Mouse (Mus musculus) mouse trophoblast stem cell (cell line): ENCODE measurements around the gene Pnrc2.

Experiments used
- in situ Hi-C, 2 experiments: fragments of 300-500 bp; cut with MseI, MboI; formaldehyde crosslinking; loops; 2 replicates in 1 of 2; 3 replicates in 1 of 2; pipeline ENCODE4 v1.15.1; 2025

Gene Pnrc2

DNA sequence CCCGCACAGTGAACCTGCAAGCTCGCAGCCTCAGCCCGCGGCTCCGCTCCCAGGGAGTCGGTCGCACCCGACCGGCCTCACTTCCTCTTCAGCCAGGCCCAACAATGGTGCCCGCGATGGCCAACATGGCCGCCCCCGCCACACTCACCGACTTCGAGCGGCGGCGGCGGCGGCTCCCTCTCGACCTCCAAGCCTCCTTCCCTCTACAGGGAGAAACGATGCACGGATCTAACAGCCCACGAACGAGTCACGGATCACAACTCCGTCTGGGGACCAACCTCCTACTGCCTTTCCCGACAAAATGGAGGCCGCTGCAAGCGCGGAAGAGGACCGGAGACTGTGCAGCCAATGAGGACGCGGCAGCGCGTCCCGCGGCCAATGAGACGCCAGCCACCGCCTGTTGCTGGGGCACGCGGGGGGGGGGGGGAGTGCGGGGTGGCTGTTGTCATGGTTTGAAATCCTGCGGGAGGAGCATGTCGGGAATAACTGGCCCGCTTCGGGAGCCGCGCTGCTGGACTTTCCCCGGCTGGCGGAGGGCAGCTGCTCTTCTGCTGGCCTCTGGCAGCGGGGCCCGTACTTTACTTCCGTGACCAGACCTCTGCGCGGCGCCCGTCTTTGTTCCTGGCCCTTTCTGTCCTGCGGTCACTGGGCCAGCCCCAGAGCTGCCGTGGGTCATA, at the start of gene Pnrc2:
TSS of gene Pnrc2 (minus strand) at position 325 of the 677 bp plus-strand sequence.
- in situ Hi-C loops, result no loop called here

DNA sequence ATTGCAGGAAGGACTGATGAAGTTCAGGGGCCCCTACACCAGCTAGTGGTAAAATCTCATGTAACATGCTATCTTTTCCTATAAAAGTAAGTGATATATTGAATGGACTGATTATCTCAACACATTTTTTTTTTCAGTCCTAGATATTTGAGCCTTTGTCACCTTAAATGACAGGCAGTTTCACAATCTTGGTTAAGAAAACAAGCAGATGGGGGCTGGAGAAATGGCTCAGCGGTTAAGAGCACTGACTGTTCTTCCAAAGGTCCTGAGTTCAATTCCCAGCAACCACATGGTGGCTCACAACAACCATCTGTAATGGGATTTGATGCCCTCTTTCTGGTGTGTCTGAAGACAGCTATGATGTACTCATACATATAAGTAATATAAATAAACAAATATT, 48.5 kb upstream of the Pnrc2 start:
- in situ Hi-C loops, result no loop called here

DNA sequence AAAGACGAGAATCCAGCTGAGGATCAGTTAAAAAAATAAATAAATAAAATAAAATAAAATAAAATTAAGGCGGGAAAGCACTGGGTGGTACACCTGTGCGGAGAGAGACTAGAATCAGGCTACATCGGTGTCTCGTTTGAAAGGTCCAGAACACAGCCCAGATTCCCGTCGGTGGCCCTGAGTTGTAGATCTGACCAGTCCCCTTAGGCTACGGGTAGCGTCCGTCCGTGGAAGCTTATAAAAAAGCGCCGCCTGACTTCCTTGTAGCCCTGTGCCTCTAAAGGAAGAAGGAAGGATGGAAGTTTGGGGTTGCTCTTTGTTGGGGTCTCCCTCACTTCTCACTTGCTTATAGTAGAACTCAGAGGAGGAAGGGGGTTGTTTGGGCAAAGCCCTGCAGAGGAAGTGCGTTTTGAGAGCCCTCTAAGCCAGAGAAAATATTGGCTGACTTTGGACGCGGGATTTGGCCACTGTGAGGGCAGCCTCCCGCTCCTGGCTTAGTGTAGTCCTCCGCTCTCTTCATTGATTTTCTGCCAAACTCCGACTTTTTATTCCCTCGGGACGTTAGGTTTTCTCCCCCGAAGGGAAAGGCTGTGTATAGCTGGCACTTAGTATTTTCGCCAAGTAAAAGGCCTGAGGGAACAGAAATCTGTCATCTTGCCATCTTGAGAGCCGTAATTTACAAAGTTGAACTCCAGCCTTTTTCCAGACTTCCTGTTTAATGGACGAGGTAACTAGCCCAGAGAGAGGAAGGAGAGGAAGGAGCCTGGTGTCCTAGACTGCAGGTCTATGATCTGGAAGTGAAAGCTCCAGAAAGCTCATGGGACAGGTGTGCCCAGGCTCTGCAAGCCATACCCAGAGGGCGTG, 47.8 kb upstream of the Pnrc2 start:
- in situ Hi-C loops, result no loop called here

DNA sequence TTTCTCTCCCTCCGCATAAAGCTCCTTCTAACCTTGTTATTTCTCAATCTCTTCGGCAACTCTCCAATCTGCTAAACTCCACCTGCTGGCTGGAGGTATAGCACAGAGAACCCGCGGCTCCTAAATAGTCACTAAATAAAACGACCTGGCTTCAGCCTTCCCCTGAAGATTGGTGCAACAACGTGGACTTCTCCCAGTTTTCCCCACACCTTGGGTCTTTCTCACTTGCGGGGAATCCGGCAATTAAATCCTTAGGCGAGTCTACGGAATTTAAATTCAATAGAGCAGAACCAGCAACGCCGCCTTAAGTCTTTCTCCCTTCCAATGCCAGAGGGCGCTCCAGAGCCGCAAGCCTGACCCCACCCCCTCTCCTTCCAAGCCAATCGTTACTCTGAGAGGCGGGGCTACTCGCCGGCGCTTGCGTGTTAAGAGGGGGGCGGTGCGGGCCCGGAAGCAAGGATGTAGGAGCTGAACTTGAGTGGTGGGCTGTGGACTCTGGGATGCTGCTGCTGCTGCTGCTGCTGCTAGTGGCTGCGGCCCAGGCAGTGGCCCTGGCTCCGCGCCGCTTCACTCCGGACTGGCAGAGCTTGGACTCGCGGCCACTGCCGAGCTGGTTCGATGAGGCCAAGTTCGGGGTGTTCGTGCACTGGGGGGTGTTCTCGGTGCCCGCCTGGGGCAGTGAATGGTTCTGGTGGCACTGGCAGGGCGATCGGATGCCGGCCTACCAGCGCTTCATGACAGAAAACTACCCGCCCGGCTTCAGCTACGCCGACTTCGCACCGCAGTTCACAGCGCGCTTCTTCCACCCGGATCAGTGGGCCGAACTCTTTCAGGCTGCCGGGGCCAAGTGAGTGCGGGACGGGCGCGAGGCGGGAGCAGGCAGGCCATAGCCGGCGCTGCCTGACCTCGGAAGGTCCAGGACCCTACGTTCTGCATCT, 46.9 kb upstream of the Pnrc2 start, which contains the start of gene Fuca1:
TSS of gene Fuca1 (plus strand) at position 432 of the 938 bp plus-strand sequence.
- in situ Hi-C loops, result no loop called here

DNA sequence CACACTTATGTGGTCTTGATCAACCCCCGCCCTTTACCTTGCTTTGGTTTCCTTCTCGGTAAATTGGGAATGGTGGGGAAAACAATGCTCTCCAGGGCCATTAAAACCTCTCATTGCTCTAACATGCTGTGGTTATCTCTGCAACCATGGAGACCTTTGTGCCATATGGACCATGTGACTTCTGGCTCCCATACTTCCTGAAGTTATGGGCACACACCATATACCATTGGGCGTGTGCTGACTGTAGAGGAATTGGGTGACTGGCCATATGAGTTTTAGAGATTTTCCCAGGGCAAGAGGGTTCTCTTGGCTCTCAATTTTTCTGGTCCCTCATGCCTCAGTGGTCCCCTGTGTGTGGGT, 45.6 kb upstream of the Pnrc2 start:
- in situ Hi-C loops, result no loop called here

DNA sequence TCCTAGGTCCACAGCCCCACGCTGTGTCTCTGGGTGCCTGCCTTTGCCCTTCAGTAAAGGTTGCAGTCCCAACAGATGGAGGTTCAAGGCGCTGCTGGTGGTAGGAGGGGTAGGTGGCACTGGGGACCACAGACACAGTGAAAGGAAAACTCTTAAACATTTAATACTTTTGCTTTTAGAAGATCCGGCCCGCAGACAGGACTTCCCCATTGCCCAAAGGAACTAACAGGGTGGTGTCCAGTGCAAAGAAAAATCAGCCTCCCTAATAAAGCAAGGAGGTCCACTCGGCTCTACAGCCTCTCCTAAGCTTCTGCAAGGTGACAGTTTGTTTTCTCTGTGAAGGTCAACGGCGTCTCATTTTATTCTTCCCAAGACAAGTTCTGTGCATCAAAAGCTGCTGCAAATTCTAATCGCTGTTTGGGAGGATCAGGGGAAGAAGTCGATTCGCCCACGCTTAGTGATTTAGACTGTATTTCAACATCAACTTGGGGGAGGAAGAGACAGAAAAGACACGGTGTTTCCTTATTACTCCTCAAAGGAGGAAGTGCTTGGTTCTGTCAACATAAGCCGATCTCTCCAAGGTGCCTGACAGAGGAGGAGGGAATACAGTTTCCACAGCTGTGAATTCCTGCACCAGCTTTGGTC, 45.1 kb upstream of the Pnrc2 start:
- in situ Hi-C loops, result no loop called here

DNA sequence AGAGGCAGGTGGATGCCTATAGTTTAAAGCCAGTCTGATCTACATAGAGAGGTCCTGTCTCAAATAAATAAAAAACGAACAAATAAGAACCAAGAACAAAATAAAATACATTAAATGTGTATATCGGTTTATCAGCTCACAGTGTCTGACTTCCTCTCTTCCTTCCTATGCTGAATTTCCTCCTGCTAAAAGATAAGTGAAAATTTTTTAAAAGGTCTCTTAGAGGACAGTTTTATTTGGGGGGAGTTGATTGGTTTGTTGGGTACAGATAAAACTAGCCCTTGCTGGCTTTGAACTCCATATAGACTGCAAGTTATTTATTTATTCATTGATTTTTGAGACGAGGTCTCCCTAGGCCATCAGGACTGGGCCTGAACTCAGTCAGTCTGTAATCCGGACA, 39.8 kb upstream of the Pnrc2 start:
- in situ Hi-C loops, result no loop called here

DNA sequence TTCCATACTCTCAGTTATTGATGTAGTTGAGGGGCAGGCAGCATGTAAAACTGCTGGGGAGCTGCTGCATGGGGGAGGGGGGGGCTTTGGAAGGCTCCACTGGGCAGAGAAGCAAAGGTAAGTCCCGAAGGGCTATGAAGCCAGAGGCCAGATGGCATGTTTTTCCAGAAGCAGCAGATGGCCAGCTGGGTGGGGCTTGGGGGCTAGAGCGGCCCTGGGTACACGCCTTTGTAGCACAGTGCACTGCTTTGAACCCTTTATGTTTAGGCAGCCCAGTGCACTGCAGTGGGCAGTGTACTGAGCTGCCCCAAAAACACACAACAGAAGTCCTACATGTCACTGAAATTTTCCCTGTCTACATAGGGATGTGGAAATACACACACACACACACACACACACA, 39.2 kb upstream of the Pnrc2 start:
- in situ Hi-C loops, result no loop called here

DNA sequence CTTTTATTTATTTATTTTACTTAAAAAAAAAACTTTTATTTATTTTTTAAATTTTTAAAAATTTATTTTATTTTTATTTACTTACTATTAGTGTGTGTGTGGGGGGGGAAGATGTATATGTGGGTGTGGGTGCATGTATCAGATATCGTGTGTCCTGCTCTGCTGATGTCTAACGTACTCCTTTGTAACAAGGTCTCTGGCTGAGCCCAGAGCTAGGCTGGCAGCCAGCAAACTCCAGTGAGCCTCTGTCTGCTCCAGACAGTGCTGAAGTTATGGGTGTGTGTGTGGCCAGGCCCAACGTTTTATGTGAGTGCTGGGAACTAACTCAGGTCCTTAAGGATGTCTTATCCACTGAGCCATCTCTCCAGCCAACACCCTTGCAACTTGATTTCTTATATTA, 38.5 kb upstream of the Pnrc2 start:
- in situ Hi-C loops, result no loop called here

DNA sequence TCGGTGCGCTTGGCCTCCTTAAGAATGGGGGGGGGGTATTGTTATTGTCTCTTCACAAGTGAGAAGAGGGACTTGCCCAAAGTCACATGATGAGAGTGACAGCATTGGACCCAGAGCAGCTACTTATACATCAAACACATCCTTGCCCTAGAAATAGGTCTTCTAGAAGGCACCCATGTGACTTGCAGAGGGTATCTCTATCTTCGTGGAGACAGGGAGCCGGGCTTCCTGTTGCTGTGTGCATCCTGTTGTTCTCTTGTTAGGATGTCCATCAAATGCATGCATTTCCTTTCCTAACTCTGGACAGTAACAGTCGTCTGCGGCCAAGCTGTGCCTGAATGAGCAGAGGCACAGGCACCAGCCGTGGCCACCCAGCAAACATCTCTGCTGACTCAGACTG, 37.9 kb upstream of the Pnrc2 start:
- in situ Hi-C loops, result no loop called here

DNA sequence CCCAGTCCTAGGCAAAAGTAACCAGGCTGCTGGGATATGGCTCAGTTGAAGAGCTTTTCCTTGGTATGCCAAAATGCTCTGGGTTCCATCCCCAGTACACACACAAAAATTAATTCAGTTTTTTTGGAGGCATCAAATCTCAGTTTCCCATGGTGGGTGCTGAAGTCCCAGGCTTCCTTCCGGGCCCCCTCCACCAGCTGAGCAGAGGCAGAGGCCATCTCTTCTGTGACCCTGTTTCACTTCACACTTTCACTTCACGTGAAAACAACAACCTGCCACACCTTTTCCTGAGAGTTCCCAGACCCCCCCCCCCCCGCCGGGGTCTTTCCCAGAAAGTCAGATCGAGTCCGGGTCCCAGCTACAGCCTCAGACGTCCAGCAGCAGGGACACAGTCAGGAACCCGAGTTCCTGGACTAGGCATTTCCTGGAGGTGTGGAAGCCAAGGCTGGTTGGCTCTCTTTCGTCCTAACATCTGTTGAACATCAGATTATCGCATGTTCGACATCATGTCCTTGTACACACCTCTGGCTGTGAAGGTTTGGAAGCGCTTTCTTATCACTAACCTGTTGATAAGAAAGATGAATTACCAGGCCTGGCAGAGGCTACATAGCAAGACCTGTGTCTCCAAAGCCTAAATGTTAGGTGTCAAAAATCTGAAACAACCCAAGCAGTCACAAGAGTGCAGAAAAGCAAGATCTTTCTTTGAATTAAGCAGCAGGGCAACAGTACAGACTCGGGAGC, 35.8 kb upstream of the Pnrc2 start:
- in situ Hi-C loops, result no loop called here

DNA sequence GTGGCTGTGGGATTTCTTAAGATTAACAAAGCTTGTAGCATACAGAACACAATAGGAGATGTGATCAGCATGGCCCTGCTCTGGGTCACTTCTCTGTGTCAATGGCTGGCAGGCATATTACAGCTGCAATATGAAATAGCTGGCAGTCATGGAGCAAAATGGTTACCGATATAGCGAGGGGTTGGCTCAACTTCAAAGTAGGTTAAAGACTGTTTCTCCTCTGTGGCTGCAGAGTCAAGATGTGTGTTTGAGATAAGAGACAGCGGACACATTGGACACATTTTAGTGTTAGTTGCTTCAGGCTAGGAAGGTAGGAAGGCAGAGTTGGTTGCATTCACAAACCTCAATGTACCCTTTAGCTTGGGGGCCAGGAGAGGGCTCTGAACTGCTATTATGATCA, 33.0 kb upstream of the Pnrc2 start:
- in situ Hi-C loops, result no loop called here

DNA sequence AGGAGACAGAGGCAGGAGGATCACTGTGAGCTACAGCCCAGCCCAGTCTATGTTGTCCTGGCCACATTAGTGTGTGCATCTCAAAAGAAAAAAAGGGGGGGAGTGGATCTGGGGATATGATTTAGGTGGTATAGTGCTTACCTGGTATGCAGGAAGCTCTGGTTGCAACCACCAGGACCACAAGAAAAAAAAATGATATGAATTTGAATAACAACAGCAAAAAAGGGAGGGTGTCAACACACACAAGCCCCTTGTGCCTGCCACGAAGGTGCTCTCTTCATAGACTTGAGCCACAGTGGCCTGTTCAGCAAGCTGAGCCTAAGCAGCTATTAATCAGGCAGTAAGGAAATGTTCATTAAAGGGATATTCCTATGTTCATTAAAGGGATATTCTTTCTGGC, 31.2 kb upstream of the Pnrc2 start:
- in situ Hi-C loops, result no loop called here

DNA sequence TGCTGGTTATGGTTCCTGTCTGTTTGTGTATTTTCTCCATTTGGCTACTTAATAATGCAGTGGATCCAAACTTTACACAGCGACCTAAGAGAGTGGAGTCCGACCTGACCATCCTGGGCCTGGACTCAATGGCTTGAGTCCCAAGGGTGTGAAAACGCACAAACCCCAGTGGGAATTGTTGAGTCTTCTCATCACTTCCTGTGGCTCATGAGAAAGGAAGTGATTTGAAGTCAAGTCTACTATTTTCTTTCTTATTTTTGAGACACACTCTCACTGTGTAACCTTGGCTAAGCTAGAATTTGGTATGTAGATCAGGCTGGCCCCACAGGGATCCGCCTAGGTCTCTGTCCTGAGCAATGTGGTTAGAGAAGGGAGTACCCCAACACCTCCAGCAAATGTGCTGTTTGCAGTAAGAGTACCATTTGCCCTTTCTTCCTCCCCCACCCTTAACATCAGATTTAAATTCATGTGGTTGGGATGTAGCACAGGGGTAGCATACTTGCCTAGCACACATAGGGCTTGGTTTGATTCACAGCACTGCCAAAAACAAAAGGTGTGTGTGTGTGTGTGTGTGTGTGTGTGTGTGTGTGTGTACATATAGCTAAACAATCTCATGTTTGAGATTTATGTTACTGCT, 29.1 kb upstream of the Pnrc2 start:
- in situ Hi-C loops, result no loop called here

DNA sequence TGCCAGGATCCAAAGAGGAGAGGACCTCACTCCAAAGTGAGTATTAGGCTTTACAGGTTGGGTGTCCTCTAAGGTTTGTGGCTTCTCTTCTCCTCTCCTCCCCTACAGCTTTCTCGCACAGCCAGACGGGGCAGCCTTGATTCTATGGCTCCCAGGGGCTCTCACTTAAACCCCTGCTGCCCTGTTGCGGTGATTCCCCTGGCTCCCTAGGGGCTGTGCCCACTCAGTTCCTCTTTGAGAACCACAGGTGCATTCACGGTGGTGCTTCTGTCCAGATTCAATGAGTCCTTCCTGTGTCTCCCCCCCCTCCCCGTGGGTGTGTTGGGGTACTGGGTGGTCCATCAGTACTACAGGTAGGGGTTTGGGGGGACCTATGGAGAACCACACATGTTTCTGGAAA, 26.4 kb upstream of the Pnrc2 start:
- in situ Hi-C loops, result no loop called here

DNA sequence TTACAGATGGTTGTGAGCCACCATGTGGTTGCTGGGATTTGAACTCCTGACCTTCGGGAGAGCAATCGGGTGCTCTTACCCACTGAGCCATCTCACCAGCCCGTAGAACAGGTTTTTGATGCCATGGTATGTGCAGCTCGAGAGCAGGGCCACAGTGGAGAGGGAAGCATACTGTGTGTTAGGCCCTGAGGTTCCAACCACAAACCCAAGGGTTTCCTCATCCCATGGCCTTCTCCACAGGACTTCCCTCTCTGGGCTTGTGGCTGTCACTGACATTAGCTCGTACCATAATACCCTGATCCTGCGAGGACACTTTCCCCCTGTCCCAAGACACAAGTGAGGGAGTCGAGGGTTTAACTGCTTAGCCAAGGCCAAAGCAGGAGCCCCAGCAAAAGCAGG, 25.4 kb upstream of the Pnrc2 start:
- in situ Hi-C loops, result no loop called here

DNA sequence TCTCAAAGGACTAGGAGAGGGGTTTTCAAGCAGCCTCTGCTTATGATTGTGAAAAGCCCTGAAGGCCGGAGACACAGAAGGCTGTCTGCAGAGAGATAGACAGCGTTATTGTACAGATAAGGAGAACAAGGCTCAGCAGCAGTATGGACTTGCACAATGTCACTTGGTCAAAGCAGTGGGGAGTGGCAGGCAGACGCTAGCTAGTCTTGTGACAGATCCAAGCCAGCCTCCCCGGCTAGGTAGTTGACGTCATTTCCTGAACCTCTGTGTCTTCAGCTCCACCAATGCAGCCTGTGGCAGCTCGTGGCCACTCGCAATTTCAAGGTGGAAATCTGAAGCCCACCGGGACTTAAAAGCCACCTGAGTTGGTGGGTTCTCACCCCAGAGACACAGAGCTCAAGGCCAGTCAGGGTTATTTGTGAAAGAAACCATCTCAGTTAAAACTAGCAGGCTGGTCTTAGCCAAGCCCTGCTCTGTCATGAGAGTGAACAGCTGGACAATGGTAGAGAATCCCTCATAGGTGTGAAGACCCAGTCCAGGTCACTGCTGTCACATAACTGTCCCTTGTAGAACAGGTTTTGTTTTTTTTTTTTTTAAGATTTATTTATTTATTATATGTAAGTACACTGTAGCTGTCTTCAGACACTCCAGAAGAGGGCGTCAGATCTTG, 24.9 kb upstream of the Pnrc2 start:
- in situ Hi-C loops, result no loop called here

DNA sequence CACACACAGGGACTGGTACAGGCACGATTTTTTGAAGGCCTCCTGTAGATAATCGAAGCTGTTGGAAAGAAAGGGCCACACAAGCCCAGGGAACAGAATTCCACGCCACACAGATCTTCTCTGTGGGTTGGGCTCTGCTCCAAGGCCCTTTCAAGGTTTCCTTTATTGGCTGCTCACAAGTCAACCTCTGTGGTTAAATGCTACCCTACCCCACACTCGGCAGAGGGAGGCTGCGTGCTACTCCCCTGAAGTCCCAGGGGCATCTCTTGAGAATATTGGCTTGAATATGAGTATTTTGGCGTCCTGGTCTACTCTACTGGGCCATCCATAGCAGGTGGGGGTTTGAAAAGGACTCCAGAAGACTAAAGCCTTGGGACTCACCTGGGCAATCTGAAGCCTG, 22.5 kb upstream of the Pnrc2 start:
- in situ Hi-C loops, result no loop called here

DNA sequence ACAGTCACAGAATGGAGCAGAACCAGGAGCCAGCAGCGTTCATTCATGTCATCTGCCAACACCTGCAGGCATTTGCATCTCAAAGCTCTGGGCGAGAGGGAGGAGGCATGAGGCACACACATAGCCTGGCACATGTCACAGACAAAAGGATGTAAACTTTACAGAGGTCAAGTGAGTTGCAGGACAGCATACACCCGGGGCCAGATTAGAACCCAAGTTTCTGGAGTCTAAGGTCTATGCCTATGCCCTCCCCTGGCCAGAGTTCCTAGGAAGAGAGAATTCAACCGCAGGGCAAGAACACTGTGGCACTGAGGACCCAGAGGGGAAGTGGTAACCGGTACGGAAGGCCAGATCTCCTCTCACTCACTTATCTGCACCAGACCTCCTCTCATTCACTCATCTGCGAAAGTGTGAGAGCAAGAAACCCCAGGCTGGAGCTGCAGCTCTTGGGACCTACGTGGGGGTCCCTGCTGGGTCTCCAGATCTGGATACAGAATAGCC, 21.5 kb upstream of the Pnrc2 start, which contains the start of gene Cnr2:
TSS of gene Cnr2 (plus strand) at position 324 of the 501 bp plus-strand sequence.
- in situ Hi-C loops, result no loop called here

DNA sequence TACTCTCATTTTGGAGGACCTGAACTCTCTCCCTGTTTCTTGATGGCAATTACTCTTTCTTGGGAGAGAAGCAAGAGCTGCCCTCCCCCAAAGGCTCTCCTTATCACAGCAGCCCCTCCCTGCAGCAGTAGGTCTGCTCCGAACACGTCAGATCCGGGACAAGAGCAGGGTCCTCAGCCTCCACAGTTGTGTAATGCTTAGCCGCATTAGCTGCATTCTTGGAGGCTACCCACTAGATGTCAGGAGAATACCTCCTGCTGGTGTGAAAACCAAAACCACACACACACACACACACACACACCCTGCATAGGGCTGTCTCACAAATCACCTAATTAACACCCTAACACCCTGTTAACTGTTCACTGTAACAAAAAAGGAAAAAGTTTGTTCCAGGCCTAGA, 19.2 kb upstream of the Pnrc2 start:
- in situ Hi-C loops, result no loop called here
